Mouse (Mus musculus) CH12.LX (cell line): Measurements from ENCODE around the gene Cd200r2. TPM values are rescaled to one million over a fixed set of nuclear protein-coding genes. Genes with fewer than 3 reads are reported as not detected.
"Not testable (repeated sequence)": the region's sequence is repeated elsewhere in the genome, so short reads cannot be mapped to it uniquely, and the experiment has no call there.

ENCODE experiments used
- DNase-seq: peaks from one replicate; pipeline ENCODE4 v3.0.0-alpha.2; 2013; ENCODE audit errors: extremely low read depth
- H3K27ac ChIP-seq: 2 replicates; pipeline ENCODE4 v1.5.1; 2012; ENCODE audit warnings: low read depth, mild to moderate bottlenecking, control low read depth, moderate library complexity; ENCODE audit not compliant: insufficient read depth
- H3K27me3 ChIP-seq: replicated peaks from 2 replicates; pipeline ENCODE3; 2012; ENCODE audit warnings: inconsistent platforms
- H3K36me3 ChIP-seq, 2 experiments: replicated peaks in 1 of 2; 2 replicates each; pipeline versions ENCODE3 to v1.6.1; 2012; ENCODE audit warnings: inconsistent platforms in 1 of 2, low read length in 1 of 2, mild to moderate bottlenecking in 1 of 2, mixed read lengths in 1 of 2, moderate library complexity in 1 of 2; ENCODE audit not compliant: control insufficient read depth in 1 of 2, insufficient read depth in 1 of 2
- H3K4me1 ChIP-seq, 2 experiments: 2 replicates each; pipeline ENCODE4 v1.6.1; 2012; ENCODE audit warnings: inconsistent platforms in 1 of 2, moderate library complexity in 1 of 2; ENCODE audit not compliant: insufficient read depth in 2 of 2, control insufficient read depth in 1 of 2
- H3K4me2 ChIP-seq: 2 replicates; pipeline ENCODE4 v1.6.1; 2012; ENCODE audit warnings: low read depth, mild to moderate bottlenecking, control low read depth; ENCODE audit not compliant: poor library complexity, insufficient read depth, severe bottlenecking
- H3K4me3 ChIP-seq, 3 experiments: fragments of 150-350 bp in 1 of 3; sonication (generic) in 1 of 3; replicated peaks in 1 of 3; 2 replicates each; pipeline versions ENCODE3 to v1.5.1; 2011 to 2012; ENCODE audit warnings: low read depth in 2 of 3, low read length in 2 of 3, mild to moderate bottlenecking in 2 of 3, moderate library complexity in 2 of 3, control low read depth in 1 of 3, improper control_type of control experiment in 1 of 3, inconsistent platforms in 1 of 3, mixed read lengths in 1 of 3; ENCODE audit not compliant: poor library complexity in 1 of 3
- H3K79me2 ChIP-seq: replicated peaks from 2 replicates; pipeline ENCODE4 v1.6.1; 2012; ENCODE audit warnings: mild to moderate bottlenecking, moderate library complexity; ENCODE audit not compliant: control insufficient read depth, poor library complexity, insufficient read depth, severe bottlenecking; ENCODE audit errors: extremely low read depth
- H3K9ac ChIP-seq: 2 replicates; pipeline ENCODE4 v1.6.1; 2012; ENCODE audit warnings: low read depth, mild to moderate bottlenecking, control low read depth, moderate library complexity; ENCODE audit not compliant: insufficient read depth
- H3K9me3 ChIP-seq: replicated peaks from 2 replicates; pipeline ENCODE3; 2012; ENCODE audit warnings: low read length, inconsistent platforms, mixed read lengths
- GABPA ChIP-seq: IDR thresholded peaks from 2 replicates; pipeline ENCODE4 v1.6.1; 2012; ENCODE audit warnings: low read depth, low read length, improper control_type of control experiment, inconsistent platforms; ENCODE audit not compliant: insufficient replicate concordance
- MAX ChIP-seq: IDR thresholded peaks from 2 replicates; pipeline ENCODE4 v1.6.1; 2011; ENCODE audit warnings: low read length, improper control_type of control experiment
- MEF2A ChIP-seq: IDR thresholded peaks from 2 replicates; pipeline ENCODE4 v1.6.1; 2014; ENCODE audit warnings: low read depth, mild to moderate bottlenecking, inconsistent platforms, low read length, improper control_type of control experiment, borderline replicate concordance
- MXI1 ChIP-seq: IDR thresholded peaks from 2 replicates; pipeline ENCODE4 v1.6.1; 2011; ENCODE audit warnings: mild to moderate bottlenecking, low read depth, low read length, improper control_type of control experiment
- PAX5 ChIP-seq: IDR thresholded peaks from 2 replicates; pipeline ENCODE4 v1.6.1; 2012; ENCODE audit warnings: low read length, inconsistent platforms, mixed read lengths
- RAD21 ChIP-seq: IDR thresholded peaks from 2 replicates; pipeline ENCODE4 v1.6.1; 2011; ENCODE audit warnings: low read depth, mild to moderate bottlenecking, low read length, improper control_type of control experiment, moderate library complexity
- TBP ChIP-seq: conservative IDR thresholded peaks from 2 replicates; pipeline ENCODE4 v1.6.1; 2011; ENCODE audit warnings: low read depth, low read length, improper control_type of control experiment
- dilution Hi-C: fragments of 300-500 bp; cut with MboI; formaldehyde crosslinking; loops from 2 replicates; pipeline ENCODE4 v1.14.3; 2020; ENCODE audit warnings: low sequenced_read_pairs; ENCODE audit not compliant: extremely low pct_unique_long_range_greater_than_20kb, extremely low pct_ligation_motif_present
- in situ Hi-C: fragments of 300-500 bp; cut with MboI; formaldehyde crosslinking; loops from 3 replicates; pipeline ENCODE4 v1.14.3; 2019; ENCODE audit warnings: low sequenced_read_pairs, low pct_ligation_motif_present, low pct_unique_long_range_greater_than_20kb, mixed read lengths
- polyA plus RNA-seq: library from polyadenylated mRNA; unstranded; fragments of >175 nt; gene quantifications from 2 replicates; pipeline ENCODE4 v1.2.1, GENCODE M21; 2012; ENCODE audit warnings: low read depth; ENCODE audit not compliant: insufficient read length
- total RNA-seq, 2 experiments: library from RNA; depleted of rRNA; stranded (reverse); fragments of 300-350 nt in 1 of 2; fragments of >200 nt in 1 of 2; gene quantifications; 2 replicates each; pipeline ENCODE4 v1.2.3; 2012 to 2014

The Cd200r2 gene
- total and polyA plus RNA-seq, 3 experiments: 0.66 to 2.2 (median 0.74) TPM

DNA sequence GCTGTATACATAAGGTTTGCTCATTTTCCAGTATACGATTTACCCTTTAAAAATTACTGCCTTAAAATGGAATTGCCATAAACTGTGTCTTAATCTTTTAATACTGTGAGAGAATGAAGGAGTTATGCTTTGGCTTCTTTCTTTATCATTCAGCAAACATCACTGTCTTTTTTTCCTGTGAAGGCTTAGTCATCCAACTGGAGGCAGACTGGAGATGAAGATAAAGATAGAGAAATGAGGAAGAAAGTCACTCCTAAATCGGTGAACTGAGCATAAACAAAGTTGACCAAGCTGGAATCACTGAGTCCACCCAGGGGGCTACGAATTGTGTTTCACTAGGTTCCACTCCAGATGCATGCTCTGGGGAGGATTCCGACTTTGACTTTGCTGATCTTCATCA lies 46.4 kb upstream of the Cd200r2 start:
- H3K79me2 ChIP-seq: no peaks in the 10 kb centered on the region
- in situ Hi-C loops (no loop called here), dilution Hi-C loops (no loop called here)
- H3K4me2 ChIP-seq: no peak overlapping the region
- no peak for DNase-seq
- no peaks in the 10 kb centered on the region for H3K27me3 ChIP-seq
- no peak for TF ChIP-seq PAX5
- no peak for TF ChIP-seq MEF2A
- no peak for TF ChIP-seq TBP
- no peak for TF ChIP-seq MAX
- H3K9ac ChIP-seq: no peak overlapping the region
- H3K9me3 ChIP-seq: peaks cover 2% of the 10 kb centered on the region
- H3K27ac ChIP-seq: no peak overlapping the region
- no peaks in the 10 kb centered on the region for H3K4me1 ChIP-seq
- no peak overlapping the region for H3K4me3 ChIP-seq
- H3K36me3 ChIP-seq: no peaks in the 10 kb centered on the region

DNA sequence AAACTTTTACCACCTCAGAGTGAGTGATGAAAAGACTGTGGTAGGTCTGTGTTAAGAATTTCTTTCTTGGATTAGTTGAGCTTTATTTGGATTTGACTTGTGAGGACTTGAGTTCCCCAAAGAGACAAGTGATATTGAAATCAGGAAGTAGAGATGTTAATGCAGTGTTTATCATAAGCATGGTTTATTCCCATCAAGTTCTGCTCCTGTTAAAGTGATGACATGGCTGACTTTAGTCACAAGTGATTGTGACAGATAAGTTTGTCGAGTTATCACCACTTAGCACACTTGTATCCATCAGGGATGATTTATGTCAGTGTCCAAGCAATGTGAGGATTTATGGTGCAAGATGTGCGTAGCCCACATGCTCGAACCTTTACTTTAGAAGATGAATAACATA lies 34.6 kb upstream of the Cd200r2 start:
- Histone ChIP-seq H3K4me2 (no peak overlapping the region), H3K27ac (no peak overlapping the region), H3K9me3 (peaks cover 2% of the 10 kb centered on the region), H3K4me3 (no peak overlapping the region), H3K4me1 (no peaks in the 10 kb centered on the region), H3K36me3 (no peaks in the 10 kb centered on the region), H3K79me2 (no peaks in the 10 kb centered on the region), H3K9ac (no peak overlapping the region), H3K27me3 (no peaks in the 10 kb centered on the region)
- in situ Hi-C loops: no loop called here
- dilution Hi-C loops: no loop called here
- DNase-seq: no peak
- TF ChIP-seq MXI1 (no peak), GABPA (no peak), RAD21 (no peak)
- TF ChIP-seq, all 38 proteins: peak for 0

DNA sequence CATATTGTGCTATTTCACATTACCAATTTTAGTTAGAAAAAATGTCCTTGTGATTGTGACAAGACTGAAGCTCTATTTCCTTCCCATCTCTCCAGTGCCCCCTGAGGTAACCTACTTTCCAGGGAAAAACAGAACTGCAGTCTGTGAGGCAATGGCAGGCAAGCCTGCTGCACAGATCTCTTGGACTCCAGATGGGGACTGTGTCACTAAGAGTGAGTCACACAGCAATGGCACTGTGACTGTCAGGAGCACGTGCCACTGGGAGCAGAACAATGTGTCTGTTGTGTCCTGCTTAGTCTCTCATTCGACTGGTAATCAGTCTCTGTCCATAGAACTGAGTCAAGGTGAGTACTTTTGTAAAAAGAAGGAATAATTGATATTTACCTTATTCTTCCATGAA lies 33.7 kb upstream of the Cd200r2 start:
- H3K9me3 ChIP-seq, H3K9ac ChIP-seq, in situ Hi-C loops, H3K4me1 ChIP-seq, DNase-seq, H3K27ac ChIP-seq, dilution Hi-C loops, H3K36me3 ChIP-seq, H3K79me2 ChIP-seq, H3K4me3 ChIP-seq, H3K4me2 ChIP-seq, H3K27me3 ChIP-seq: not testable (repeated sequence)

DNA sequence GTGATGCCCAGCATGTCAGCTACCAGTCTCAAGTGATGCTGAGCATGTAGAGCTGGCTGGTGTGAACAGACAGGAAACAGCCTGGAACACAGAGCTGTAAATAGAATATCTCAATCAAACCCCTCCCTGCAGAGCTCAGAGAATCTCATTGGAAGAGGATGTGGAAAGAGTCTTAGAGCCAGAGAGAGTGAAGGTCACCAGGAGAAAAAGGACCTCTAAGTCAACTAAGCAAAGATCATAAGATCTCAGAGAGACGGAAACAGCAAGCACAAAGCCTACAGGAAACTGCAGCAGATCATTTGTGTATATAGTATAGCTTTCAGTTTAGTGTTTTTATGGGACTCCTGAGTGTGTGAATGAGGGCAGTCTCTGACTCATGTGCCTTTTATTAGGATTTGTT lies 8.3 kb downstream of the Cd200r2 start:
- no peaks in the 10 kb centered on the region for H3K27me3 ChIP-seq
- H3K79me2 ChIP-seq: no peaks in the 10 kb centered on the region
- no peaks in the 10 kb centered on the region for H3K36me3 ChIP-seq
- in situ Hi-C loops: no loop called here
- H3K9me3 ChIP-seq: no peaks in the 10 kb centered on the region
- TF ChIP-seq TBP: no peak
- TF ChIP-seq, all 38 proteins: peak for 0
- no peak overlapping the region for H3K9ac ChIP-seq
- H3K4me1 ChIP-seq: peaks cover 0 to 4% of the 10 kb centered on the region in 2 experiments; a peak in 2 of 4 replicates
- dilution Hi-C loops: no loop called here
- no peak overlapping the region for H3K4me2 ChIP-seq
- H3K4me3 ChIP-seq: no peak overlapping the region
- DNase-seq: no peak
- no peak overlapping the region for H3K27ac ChIP-seq
